Mouse (Mus musculus): ENCODE measurements around the gene Ccdc102a. TPM values are rescaled to one million over a fixed set of nuclear protein-coding genes. Genes with fewer than 3 reads are reported as not detected.

The Ccdc102a gene
- polyA plus RNA-seq, 1 experiment from 2014 or later, result 5.4 TPM

DNA sequence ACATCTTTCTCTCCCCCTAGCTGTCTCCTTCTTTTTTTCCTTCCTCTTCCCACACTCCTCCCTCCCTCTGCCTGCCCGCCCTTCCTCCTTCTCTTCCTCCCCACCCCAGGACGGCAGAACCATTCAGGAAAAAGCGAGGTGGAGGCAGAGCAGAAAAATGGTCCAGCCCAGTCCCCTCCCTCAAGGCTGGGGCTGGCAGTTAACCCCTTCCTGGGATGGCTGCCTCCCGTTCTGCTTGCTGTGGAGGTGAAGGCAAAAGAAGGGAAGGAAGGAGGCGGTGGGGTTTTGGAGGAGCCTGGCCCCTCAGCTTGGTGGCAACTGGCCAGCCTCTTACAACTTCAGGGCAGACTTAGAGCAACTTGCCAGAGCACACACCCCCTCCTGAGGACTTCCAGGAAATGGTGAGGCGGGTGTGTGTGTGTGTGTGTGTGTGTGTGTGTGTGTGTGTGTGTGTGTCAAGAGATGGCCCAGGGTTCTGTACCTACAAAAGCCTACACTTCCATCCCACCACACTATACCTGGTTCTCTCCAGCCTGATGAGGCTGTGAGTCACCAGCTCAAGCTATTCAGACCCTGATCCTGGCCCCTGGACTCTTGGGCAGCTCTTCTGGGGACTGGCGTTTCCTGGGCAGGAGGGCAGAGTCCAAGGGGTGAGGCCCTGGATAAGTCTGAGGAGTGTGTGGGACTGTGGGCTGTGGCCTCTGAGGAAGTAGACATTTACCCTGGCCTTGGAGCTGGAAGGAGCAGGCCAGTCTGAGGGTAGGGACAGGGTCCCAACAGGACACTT lies 46.6 kb downstream of the Ccdc102a start:
- Histone ChIP-seq H3K9ac (replicated peaks) (peak overlapping the region; percentile 76), H3K4me3 (peak overlapping the region; percentile 66), H3K4me2 (replicated peaks) (peak overlapping the region; percentile 83), H3K9me3 (no peaks in the 10 kb centered on the region), H3K27me3 (peaks cover 9% of the 10 kb centered on the region; the same call in 1 of the 2 replicates), H3K27ac (replicated peaks) (peak overlapping the region; percentile 82), H3K4me1 (peaks cover 69% of the 10 kb centered on the region), H3K36me3 (peaks cover 10% of the 10 kb centered on the region; the same call in 1 of the 2 replicates)
- 6% methylated on average over 7 of the region's 7 CpGs for WGBS
- ATAC-seq (replicated peaks), result peak; percentile 69

GRCm38 (mm10) chr8:94870474-94871107 lies 47.3 kb downstream of the Ccdc102a start:
- under 1% methylated on average over 22 of the region's 22 CpGs for WGBS
- no peaks in the 10 kb centered on the region for H3K9me3 ChIP-seq

GRCm38 (mm10) chr8:94870003-94870402 lies 47.9 kb downstream of the Ccdc102a start:
- Histone ChIP-seq H3K4me3 (peak overlapping the region; percentile 66), H3K4me2 (replicated peaks) (peak overlapping the region; percentile 83), H3K9ac (replicated peaks) (peak overlapping the region; percentile 76), H3K27me3 (peaks cover 8% of the 10 kb centered on the region; the same call in 1 of the 2 replicates), H3K4me1 (peaks cover 59% of the 10 kb centered on the region), H3K9me3 (no peaks in the 10 kb centered on the region), H3K36me3 (peaks cover 23% of the 10 kb centered on the region), H3K27ac (replicated peaks) (peak overlapping the region; percentile 82; the same call in 1 of the 2 replicates)
- ATAC-seq (replicated peaks), result no peak
- 6% methylated on average over 4 of the region's 4 CpGs for WGBS

More at GRCm38 (mm10) chr8:94870474-94871107, 47.3 kb downstream of the Ccdc102a start:
- Histone ChIP-seq H3K4me2 (replicated peaks) (peak overlapping the region; percentile 83), H3K36me3 (peaks cover 17% of the 10 kb centered on the region), H3K27ac (replicated peaks) (peak overlapping the region; percentile 82), H3K9ac (replicated peaks) (peak overlapping the region; percentile 76), H3K27me3 (peaks cover 9% of the 10 kb centered on the region; the same call in 1 of the 2 replicates), H3K4me3 (peak overlapping the region; percentile 66), H3K4me1 (peaks cover 65% of the 10 kb centered on the region)
- peak; percentile 57 for ATAC-seq (replicated peaks)

DNA sequence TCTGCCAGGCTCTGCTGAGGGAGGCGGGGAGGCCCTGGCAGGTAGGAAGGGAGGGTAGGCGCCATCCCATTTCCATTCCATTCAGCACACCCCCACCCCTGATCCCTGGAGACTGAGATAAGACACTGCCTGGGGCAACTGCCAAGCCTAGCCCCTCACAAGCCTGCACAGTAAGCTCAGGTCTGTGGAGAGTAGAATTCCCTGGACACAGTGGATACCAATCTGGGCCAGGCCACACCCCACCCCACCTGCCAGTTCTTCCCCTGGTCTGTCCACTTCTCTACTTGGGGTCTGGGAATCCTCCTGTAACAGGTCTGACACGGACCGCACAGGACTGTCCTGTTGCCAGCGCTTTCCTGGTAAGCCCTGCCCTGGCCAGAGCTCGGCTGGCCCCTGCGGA lies 48.8 kb downstream of the Ccdc102a start:
- no peak for ATAC-seq (replicated peaks)
- 0 out of 2 replicates have a peak overlapping the region, but pooled peaks have one; percentile 15 for H3K27ac ChIP-seq (replicated peaks)
- H3K9me3 ChIP-seq, result no peaks in the 10 kb centered on the region
- H3K9ac ChIP-seq (replicated peaks), result peak overlapping the region; percentile 76
- H3K4me2 ChIP-seq (replicated peaks), result peak overlapping the region; percentile 83
- no peaks in the 10 kb centered on the region for H3K27me3 ChIP-seq
- 46% methylated on average over 7 of the region's 7 CpGs for WGBS
- H3K4me3 ChIP-seq, result peak overlapping the region; percentile 66
- peaks cover 30% of the 10 kb centered on the region for H3K36me3 ChIP-seq
- H3K4me1 ChIP-seq, result peaks cover 50% of the 10 kb centered on the region

GRCm38 (mm10) chr8:94866921-94867320 lies 51.0 kb downstream of the Ccdc102a start:
- no peak overlapping the region for H3K4me2 ChIP-seq (replicated peaks)
- no peak for ATAC-seq (replicated peaks)
- peaks cover 35% of the 10 kb centered on the region for H3K4me1 ChIP-seq
- H3K36me3 ChIP-seq, result peaks cover 45% of the 10 kb centered on the region
- H3K27me3 ChIP-seq, result no peaks in the 10 kb centered on the region
- H3K27ac ChIP-seq (replicated peaks), result no peak overlapping the region
- no peaks in the 10 kb centered on the region for H3K9me3 ChIP-seq
- WGBS, result 88% methylated on average over 9 of the region's 9 CpGs
- no peak overlapping the region for H3K4me3 ChIP-seq
- H3K9ac ChIP-seq (replicated peaks), result no peak overlapping the region

DNA sequence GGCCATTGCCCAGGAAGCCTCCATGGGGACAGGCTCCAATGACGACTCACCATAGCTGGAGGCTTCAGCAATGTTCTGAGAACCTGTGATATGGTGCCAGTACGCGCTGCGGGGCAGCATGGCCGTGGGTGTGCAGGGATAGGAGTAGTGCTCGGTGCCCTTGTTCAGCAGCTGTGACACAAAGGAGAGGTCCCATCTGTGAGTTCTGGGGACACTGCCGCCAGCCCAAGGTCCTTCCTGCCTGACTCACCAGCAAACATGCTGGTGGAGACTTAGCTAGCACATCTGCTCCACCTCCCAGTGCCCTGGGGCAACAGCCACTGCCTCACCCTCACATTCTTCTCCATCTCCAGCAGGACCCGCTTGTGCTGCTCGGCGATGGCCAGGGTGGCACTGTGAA lies 52.6 kb downstream of the Ccdc102a start:
- no peak overlapping the region for H3K4me2 ChIP-seq (replicated peaks)
- H3K9ac ChIP-seq (replicated peaks), result no peak overlapping the region
- no peaks in the 10 kb centered on the region for H3K9me3 ChIP-seq
- no peaks in the 10 kb centered on the region for H3K27me3 ChIP-seq
- H3K27ac ChIP-seq (replicated peaks), result no peak overlapping the region
- H3K36me3 ChIP-seq, result peaks cover 56% of the 10 kb centered on the region
- no peak for ATAC-seq (replicated peaks)
- WGBS, result 83% methylated on average over 10 of the region's 10 CpGs
- peaks cover 21% of the 10 kb centered on the region for H3K4me1 ChIP-seq
- H3K4me3 ChIP-seq, result no peak overlapping the region

GRCm38 (mm10) chr8:94863897-94864673 lies 53.8 kb downstream of the Ccdc102a start:
- Histone ChIP-seq H3K4me2 (replicated peaks) (no peak overlapping the region), H3K27ac (replicated peaks) (no peak overlapping the region), H3K4me1 (peaks cover 14% of the 10 kb centered on the region), H3K4me3 (no peak overlapping the region), H3K36me3 (peaks cover 59% of the 10 kb centered on the region), H3K9ac (replicated peaks) (no peak overlapping the region), H3K9me3 (no peaks in the 10 kb centered on the region), H3K27me3 (no peaks in the 10 kb centered on the region)
- ATAC-seq (replicated peaks), result no peak
- 77% methylated on average over 10 of the region's 10 CpGs for WGBS

GRCm38 (mm10) chr8:94862487-94863220 lies 55.2 kb downstream of the Ccdc102a start:
- Histone ChIP-seq H3K27ac (replicated peaks) (no peak overlapping the region), H3K36me3 (peaks cover 64% of the 10 kb centered on the region), H3K9me3 (no peaks in the 10 kb centered on the region), H3K4me3 (no peak overlapping the region), H3K4me1 (peaks cover 18% of the 10 kb centered on the region), H3K9ac (replicated peaks) (no peak overlapping the region), H3K4me2 (replicated peaks) (no peak overlapping the region), H3K27me3 (no peaks in the 10 kb centered on the region)
- WGBS, result 88% methylated on average over 12 of the region's 12 CpGs
- ATAC-seq (replicated peaks), result no peak

- Histone ChIP-seq H3K9me3 (no peaks in the 10 kb centered on the region), H3K4me3 (no peak overlapping the region), H3K27ac (replicated peaks) (no peak overlapping the region), H3K27me3 (no peaks in the 10 kb centered on the region), H3K9ac (replicated peaks) (no peak overlapping the region), H3K4me1 (peaks cover 18% of the 10 kb centered on the region), H3K4me2 (replicated peaks) (no peak overlapping the region), H3K36me3 (peaks cover 55% of the 10 kb centered on the region)
- 81% methylated on average over 8 of the region's 8 CpGs for WGBS
- ATAC-seq (replicated peaks), result no peak
Observed at GRCm38 (mm10) chr8:94861352-94861910, 56.5 kb downstream of the Ccdc102a start.

- H3K4me2 ChIP-seq (replicated peaks), result peak within 1 kb of the TSS; percentile 76
- no peaks in the 10 kb centered on the region for H3K9me3 ChIP-seq
- under 1% methylated on average over 68 of the region's 68 CpGs for WGBS
- peak within 1 kb of the TSS; percentile 91 for H3K4me3 ChIP-seq
- H3K27me3 ChIP-seq, result no peaks in the 10 kb centered on the region
- H3K36me3 ChIP-seq, result peaks cover 40% of the 10 kb centered on the region
- H3K9ac ChIP-seq (replicated peaks), result peak within 1 kb of the TSS; percentile 99
- peak within 1 kb of the TSS; percentile 76 for H3K27ac ChIP-seq (replicated peaks)
- ATAC-seq (replicated peaks), result peak; percentile 89
- peaks cover 18% of the 10 kb centered on the region for H3K4me1 ChIP-seq
Observed at GRCm38 (mm10) chr8:94857346-94858173, 60.3 kb downstream of the Ccdc102a start, which contains the start of gene Polr2c. Gene Polr2c (plus strand): TSS chr8:94857450.
